Mouse (Mus musculus): Measurements from ENCODE around the gene Hspa4.

Hspa4 gene

DNA sequence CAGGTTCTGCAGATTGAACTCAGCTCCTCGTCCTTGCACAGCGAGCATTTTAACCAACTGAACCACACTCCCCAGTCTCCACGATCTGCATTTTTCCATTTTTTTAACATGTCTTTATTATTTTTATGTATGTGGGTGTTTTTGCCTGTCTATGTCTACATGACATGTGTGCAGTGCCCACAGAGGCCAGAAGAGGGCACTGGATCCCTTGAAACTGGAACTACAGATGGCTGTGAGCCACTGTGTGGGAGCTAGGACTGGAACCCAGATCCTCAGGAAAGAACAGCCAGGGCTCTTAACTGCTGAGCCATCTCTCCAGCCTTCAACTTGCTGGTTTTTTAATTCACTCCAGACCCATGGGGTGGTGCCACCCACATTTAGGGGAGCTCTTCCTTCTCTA, 45.8 kb downstream of the Hspa4 start:
- DNase-seq (ENCODE audit: inconsistent age in 2 of 2, low spot score in 1 of 2), result peak in 1 of 2 experiments; percentile 62

- no peak for DNase-seq (ENCODE audit: inconsistent age in 2 of 2, low spot score in 1 of 2)
Observed at GRCm38 (mm10) chr11:53252186-53253119, 47.8 kb downstream of the Hspa4 start.

DNA sequence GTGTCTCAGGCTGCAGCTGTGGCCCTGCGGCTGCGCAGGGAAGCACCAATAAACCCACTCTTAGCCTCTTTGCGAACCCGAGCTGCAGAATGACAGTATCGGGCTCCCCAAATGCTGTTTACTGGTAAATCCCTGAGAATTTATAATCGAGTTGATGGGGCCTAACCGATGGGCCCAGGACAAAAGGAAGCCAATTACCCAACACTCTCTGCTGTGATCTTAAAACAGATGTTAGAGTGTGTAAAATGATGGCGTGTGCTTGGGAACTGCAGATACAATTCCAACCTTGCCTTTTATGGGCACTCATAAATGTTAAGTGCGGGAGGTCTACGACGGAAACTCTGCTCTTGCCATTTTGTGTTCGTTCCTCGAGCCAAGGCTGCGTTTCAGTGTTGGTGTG, 49.5 kb downstream of the Hspa4 start:
- DNase-seq (ENCODE audit: inconsistent age in 2 of 2, low spot score in 1 of 2), result no peak

DNA sequence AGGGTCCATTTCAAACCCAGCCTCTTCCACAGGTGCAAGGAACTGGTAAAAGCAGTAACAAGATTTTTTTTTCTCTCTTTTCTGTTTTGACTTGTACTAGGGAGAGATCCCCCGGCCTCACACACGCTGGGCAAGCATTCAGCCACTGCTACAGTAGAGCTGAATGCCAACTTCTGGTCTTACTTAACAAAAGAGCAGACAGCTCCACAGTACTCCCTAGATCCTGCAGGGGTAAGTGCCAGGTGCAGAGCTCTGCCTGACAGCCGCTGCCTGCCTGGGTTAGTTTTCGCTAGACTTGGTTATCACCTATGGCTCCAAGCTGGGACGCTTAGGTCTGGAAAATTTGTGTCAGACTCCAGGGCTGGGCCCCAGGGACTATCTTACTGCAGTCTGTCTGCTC, 50.6 kb downstream of the Hspa4 start:
- DNase-seq (ENCODE audit: inconsistent age in 2 of 2, low spot score in 1 of 2), result no peak

GRCm38 (mm10) chr11:53245561-53245960, 54.7 kb downstream of the Hspa4 start:
- no peak for DNase-seq (ENCODE audit: inconsistent age in 2 of 2, low spot score in 1 of 2)

DNA sequence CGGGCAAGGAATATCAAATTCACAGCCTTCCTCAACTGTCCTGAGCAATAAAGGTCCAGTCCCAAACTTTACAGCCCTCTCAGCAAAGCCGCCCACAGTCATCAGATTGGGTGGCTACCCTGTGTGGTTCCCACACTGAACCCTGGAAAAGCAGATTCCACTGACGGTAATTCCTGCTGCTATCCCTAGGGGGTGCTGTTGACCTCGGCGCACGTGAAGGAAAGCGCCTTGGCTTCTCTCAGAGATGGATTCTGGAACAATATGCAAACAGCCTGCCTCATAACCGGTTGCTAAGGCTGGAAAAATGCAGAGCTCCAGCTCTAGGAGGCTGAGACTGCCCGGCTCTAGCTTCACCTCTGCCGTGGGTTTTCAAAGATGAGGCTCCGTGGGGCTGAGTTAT, 57.1 kb downstream of the Hspa4 start:
- peak in 1 of 2 experiments; percentile 66 for DNase-seq (ENCODE audit: inconsistent age in 2 of 2, low spot score in 1 of 2)

DNA sequence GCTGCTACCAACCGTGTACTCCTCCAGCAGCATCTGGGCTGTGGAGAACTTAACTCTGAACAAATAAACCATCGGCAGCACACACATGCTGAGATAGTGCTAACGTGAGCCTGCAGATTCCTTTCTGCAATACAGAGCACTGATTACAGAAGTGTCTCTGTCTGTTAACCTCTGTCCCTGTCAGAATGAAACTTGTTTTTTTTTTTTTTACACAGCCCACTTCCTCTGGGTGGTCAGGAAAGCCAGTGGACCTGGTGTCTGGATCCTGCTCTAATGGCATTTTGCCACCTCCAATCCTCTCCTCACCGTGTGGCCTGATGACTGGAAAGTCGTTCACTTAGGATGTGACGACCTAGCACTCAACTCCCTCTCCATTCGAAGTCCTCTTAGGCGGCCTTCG, 66.7 kb downstream of the Hspa4 start:
- DNase-seq (ENCODE audit: inconsistent age in 2 of 2, low spot score in 1 of 2), result no peak

DNA sequence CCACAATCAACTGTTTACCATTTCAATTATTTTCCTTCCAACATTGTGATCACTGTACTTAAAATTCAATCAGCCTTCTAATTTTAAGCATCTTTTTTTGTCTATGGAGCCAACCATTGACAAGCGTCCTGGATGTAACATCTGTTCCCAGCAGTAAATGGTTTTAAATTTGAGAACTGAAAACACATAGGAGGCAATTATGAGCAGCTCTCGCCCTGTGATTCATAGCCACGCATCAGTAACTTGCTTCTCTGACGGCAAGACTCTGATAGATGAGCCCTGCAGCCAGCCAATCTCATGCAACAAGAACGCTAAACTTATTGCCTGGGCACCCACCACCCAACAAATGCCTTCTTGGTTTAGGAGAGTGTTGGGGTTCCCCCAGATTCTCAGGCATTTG, 68.4 kb downstream of the Hspa4 start:
- DNase-seq (ENCODE audit: inconsistent age in 2 of 2, low spot score in 1 of 2), result no peak

DNA sequence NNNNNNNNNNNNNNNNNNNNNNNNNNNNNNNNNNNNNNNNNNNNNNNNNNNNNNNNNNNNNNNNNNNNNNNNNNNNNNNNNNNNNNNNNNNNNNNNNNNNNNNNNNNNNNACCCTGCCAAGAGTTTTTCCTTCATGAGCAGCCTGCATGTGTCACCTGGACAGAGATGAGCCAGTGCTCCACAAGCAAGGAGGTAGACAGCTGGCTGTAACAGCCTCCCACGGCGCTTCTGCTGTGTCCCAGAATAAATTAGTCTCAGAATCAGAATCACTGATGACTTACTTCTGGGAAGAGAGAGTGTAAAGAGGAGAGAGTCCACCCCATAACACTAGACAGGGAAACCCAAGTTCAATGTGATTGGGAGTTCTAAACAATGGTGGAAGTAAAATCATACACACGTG, 71.2 kb downstream of the Hspa4 start:
- no peak for DNase-seq (ENCODE audit: inconsistent age in 2 of 2, low spot score in 1 of 2)

DNA sequence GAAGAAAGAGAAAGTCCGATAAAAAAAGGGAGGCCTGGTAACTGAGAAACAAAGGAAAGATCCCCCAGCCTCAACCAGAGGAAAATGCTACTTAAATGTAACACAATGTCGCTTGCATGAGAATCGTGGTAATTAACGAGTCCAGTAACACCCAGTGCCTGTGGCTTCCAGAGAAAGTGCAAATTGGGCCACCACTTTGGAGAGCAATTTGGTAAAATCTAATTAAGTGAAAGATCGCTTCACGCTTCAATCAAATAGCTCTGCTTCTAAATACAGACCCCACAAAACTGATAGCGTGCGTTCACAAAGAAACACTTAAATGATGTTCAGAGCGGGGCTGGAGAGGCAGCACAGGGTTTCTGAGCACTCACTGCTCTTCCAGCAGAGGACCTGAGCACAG, 89.4 kb downstream of the Hspa4 start:
- DNase-seq (ENCODE audit: inconsistent age in 2 of 2, low spot score in 1 of 2), result no peak
